Mouse (Mus musculus): ENCODE measurements around the gene Vkorc1l1. TPM values are rescaled to one million over a fixed set of nuclear protein-coding genes. Genes with fewer than 3 reads are reported as not detected.

The Vkorc1l1 gene
- polyA plus RNA-seq (2012; rRNA removed), result 8.8 and 11.4 TPM in 2 replicates

DNA sequence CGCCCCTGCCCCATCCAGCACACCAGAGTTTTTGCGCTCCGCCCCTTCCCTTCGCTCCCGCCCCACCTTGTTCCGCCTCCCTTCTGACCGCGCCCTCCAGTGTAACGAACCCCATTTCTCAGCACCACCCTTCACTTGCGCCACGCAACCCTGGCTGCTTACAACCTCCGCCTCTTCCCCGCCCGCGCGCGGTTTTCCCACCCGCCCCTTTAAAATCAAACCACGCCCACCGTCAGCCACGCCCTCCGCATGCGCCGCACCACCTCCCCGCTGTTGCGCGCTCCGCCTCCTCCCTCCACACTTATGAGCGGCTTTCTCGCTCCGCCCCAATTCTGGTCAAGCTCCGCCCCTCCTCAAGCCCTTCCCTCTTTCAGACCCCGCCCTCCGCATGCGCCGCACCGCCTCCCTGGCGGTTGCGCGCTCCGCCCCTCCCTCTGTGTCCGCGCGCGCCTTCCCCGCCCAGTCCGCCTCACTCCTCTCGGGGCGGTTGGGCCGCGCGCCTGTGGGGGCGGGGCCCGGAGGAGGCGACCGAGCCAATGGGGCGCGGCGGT lies at the start of gene Vkorc1l1:
TSS of gene Vkorc1l1 (plus strand) at position 476 of the 551 bp plus-strand sequence.
- Histone ChIP-seq H3K36me3 (ENCODE audit: control insufficient read depth, insufficient read depth, low read length) (no peaks in the 10 kb centered on the region), H3K27me3 (ENCODE audit: control insufficient read depth, insufficient read depth, low read length) (no peaks in the 10 kb centered on the region), H3K4me1 (ENCODE audit: control insufficient read depth, insufficient read depth, insufficient read length, low read length) (no peaks in the 10 kb centered on the region), H3K27ac (ENCODE audit: insufficient read depth, low read depth, low read length) (peak within 1 kb of the TSS; percentile 50; the same call in 1 of the 2 replicates), H3K4me3 (ENCODE audit: low read depth, low read length) (peak within 1 kb of the TSS; percentile 84)
- no peak for TF ChIP-seq CTCF (IDR thresholded peaks at IDR 0.05; ENCODE audit: extremely low read depth, insufficient read length, insufficient replicate concordance, low read depth, low read length)
- peak; percentile 23; the same call in 1 of the 2 replicates for TF ChIP-seq POLR2A (IDR thresholded peaks at IDR 0.05; ENCODE audit: low read depth, low read length)
- 3% methylated on average over 59 of the region's 59 CpGs for WGBS

DNA sequence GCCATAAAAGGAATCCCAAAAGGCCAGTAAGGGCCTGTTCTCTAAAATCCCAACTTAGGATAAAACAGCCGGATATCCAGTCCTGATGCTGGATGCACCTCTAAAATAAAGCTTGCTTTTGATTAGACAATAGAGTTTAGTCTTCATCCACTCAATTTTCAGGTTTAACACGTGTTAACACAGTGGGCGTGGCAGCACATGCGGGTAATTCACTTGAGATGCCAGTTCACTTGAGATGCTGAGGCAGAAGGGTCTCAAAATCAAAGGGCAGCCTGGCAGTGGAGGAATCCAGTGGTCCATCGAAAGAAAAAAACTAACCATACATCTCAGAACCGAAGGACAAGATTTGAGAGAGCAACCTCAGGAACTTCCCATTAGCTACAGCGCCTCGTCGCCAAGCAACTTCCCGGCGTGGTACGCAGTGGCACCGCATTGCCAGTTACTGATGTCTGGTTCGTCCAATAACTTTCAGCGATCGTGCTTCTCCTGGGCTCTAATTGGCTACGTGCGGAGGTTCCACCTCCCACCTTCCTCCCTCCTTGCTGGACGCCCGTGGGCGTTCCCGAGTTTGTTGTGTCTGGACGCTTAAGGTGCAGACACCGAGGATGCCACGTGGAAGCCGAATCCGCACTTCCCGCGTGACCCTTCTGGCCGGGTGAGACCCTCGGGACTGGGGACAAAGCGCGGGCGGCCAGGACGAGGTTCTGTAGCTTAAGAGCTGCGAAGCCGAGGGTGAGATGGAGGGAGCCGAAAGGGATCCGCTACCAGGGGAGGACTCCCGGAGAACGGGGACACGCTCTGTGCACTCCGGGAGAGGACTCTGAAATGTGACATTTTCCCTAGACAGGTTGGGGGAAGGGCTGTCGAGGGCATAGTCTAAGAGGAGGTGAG lies 46.3 kb upstream of the Vkorc1l1 start, which contains the start of gene Zbed5:
TSS of gene Zbed5 (plus strand) at position 526 of the 891 bp plus-strand sequence.
- Histone ChIP-seq H3K36me3 (ENCODE audit: control insufficient read depth, insufficient read depth, low read length) (no peaks in the 10 kb centered on the region), H3K4me1 (ENCODE audit: control insufficient read depth, insufficient read depth, insufficient read length, low read length) (no peaks in the 10 kb centered on the region), H3K27me3 (ENCODE audit: control insufficient read depth, insufficient read depth, low read length) (no peaks in the 10 kb centered on the region), H3K4me3 (ENCODE audit: low read depth, low read length) (peak within 1 kb of the TSS; percentile 83), H3K27ac (ENCODE audit: insufficient read depth, low read depth, low read length) (no peak within 1 kb of the TSS)
- WGBS, result 2% methylated on average over 44 of the region's 44 CpGs
- TF ChIP-seq CTCF (IDR thresholded peaks at IDR 0.05; ENCODE audit: extremely low read depth, insufficient read length, insufficient replicate concordance, low read depth, low read length), result no peak
- TF ChIP-seq POLR2A (IDR thresholded peaks at IDR 0.05; ENCODE audit: low read depth, low read length), result no peak

GRCm38 (mm10) chr5:129898449-129898848 lies 43.3 kb upstream of the Vkorc1l1 start, which contains the start of gene Phkg1:
Gene Phkg1 (minus strand): TSS chr5:129898549.
- H3K27me3 ChIP-seq (ENCODE audit: control insufficient read depth, insufficient read depth, low read length), result no peaks in the 10 kb centered on the region
- no peak within 1 kb of the TSS for H3K4me3 ChIP-seq (ENCODE audit: low read depth, low read length)
- no peaks in the 10 kb centered on the region for H3K36me3 ChIP-seq (ENCODE audit: control insufficient read depth, insufficient read depth, low read length)
- no peak for TF ChIP-seq CTCF (IDR thresholded peaks at IDR 0.05; ENCODE audit: extremely low read depth, insufficient read length, insufficient replicate concordance, low read depth, low read length)
- no peak for TF ChIP-seq POLR2A (IDR thresholded peaks at IDR 0.05; ENCODE audit: low read depth, low read length)
- WGBS, result 96% methylated on average over 1 of the region's 1 CpGs
- no peak within 1 kb of the TSS for H3K27ac ChIP-seq (ENCODE audit: insufficient read depth, low read depth, low read length)
- no peaks in the 10 kb centered on the region for H3K4me1 ChIP-seq (ENCODE audit: control insufficient read depth, insufficient read depth, insufficient read length, low read length)

GRCm38 (mm10) chr5:129907775-129908174 lies 34.0 kb upstream of the Vkorc1l1 start:
- no peak overlapping the region for H3K27ac ChIP-seq (ENCODE audit: insufficient read depth, low read depth, low read length)
- H3K27me3 ChIP-seq (ENCODE audit: control insufficient read depth, insufficient read depth, low read length), result no peaks in the 10 kb centered on the region
- H3K4me1 ChIP-seq (ENCODE audit: control insufficient read depth, insufficient read depth, insufficient read length, low read length), result peaks cover 4% of the 10 kb centered on the region; the same call in 1 of the 2 replicates
- no peaks in the 10 kb centered on the region for H3K36me3 ChIP-seq (ENCODE audit: control insufficient read depth, insufficient read depth, low read length)
- TF ChIP-seq POLR2A (IDR thresholded peaks at IDR 0.05; ENCODE audit: low read depth, low read length) (no peak), CTCF (IDR thresholded peaks at IDR 0.05; ENCODE audit: extremely low read depth, insufficient read length, insufficient replicate concordance, low read depth, low read length) (no peak)
- 22% methylated on average over 4 of the region's 4 CpGs for WGBS
- H3K4me3 ChIP-seq (ENCODE audit: low read depth, low read length), result no peak overlapping the region

GRCm38 (mm10) chr5:129908242-129908965 lies 33.4 kb upstream of the Vkorc1l1 start, which contains the start of gene Nupr1l:
Gene Nupr1l (plus strand): TSS chr5:129908540.
- no peaks in the 10 kb centered on the region for H3K36me3 ChIP-seq (ENCODE audit: control insufficient read depth, insufficient read depth, low read length)
- WGBS, result under 1% methylated on average over 63 of the region's 63 CpGs

DNA sequence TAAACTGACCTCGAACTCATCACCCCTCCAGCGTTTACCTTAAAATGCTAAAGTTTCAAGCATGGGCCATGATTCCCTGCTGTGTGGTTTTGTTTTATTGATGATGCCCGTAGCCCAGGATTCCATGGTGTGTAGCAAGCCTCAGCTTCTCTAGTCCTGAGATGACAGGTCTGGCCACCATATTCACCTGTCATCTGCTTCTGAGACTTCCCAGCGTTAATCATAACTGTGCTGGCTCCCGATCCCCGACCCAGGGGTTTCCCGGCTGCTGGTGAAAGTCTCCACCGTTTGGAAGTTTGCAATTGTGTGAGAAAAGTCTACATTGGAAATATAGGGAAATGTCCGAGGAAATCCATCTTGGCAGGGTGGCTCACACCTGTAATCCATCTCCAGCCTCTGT lies 32.6 kb upstream of the Vkorc1l1 start:
- TF ChIP-seq CTCF (IDR thresholded peaks at IDR 0.05; ENCODE audit: extremely low read depth, insufficient read length, insufficient replicate concordance, low read depth, low read length) (no peak), POLR2A (IDR thresholded peaks at IDR 0.05; ENCODE audit: low read depth, low read length) (no peak)
- Histone ChIP-seq H3K27me3 (ENCODE audit: control insufficient read depth, insufficient read depth, low read length) (no peaks in the 10 kb centered on the region), H3K36me3 (ENCODE audit: control insufficient read depth, insufficient read depth, low read length) (no peaks in the 10 kb centered on the region), H3K27ac (ENCODE audit: insufficient read depth, low read depth, low read length) (no peak overlapping the region), H3K4me1 (ENCODE audit: control insufficient read depth, insufficient read depth, insufficient read length, low read length) (peaks cover 4% of the 10 kb centered on the region; the same call in 1 of the 2 replicates), H3K4me3 (ENCODE audit: low read depth, low read length) (no peak overlapping the region)
- WGBS, result 67% methylated on average over 9 of the region's 9 CpGs

More at GRCm38 (mm10) chr5:129908242-129908965, 33.4 kb upstream of the Vkorc1l1 start, which contains the start of gene Nupr1l:
- Histone ChIP-seq H3K27ac (ENCODE audit: insufficient read depth, low read depth, low read length) (peak within 1 kb of the TSS; percentile 32), H3K27me3 (ENCODE audit: control insufficient read depth, insufficient read depth, low read length) (no peaks in the 10 kb centered on the region), H3K4me3 (ENCODE audit: low read depth, low read length) (peak within 1 kb of the TSS; percentile 80), H3K4me1 (ENCODE audit: control insufficient read depth, insufficient read depth, insufficient read length, low read length) (peaks cover 4% of the 10 kb centered on the region; the same call in 1 of the 2 replicates)
- peak; percentile 36; the same call in 1 of the 2 replicates for TF ChIP-seq POLR2A (IDR thresholded peaks at IDR 0.05; ENCODE audit: low read depth, low read length)
- no peak for TF ChIP-seq CTCF (IDR thresholded peaks at IDR 0.05; ENCODE audit: extremely low read depth, insufficient read length, insufficient replicate concordance, low read depth, low read length)

Measured in small intestine, adult 2 months (tissue).